Mouse (Mus musculus) brain, embryonic 18.5 days (tissue): ENCODE results near the gene Arid5b.

Experiments
- DNase-seq: peaks from one replicate; pipeline ENCODE4 v3.0.0-alpha.2; 2012; ENCODE audit warnings: low read depth, low spot score

The Arid5b gene

DNA sequence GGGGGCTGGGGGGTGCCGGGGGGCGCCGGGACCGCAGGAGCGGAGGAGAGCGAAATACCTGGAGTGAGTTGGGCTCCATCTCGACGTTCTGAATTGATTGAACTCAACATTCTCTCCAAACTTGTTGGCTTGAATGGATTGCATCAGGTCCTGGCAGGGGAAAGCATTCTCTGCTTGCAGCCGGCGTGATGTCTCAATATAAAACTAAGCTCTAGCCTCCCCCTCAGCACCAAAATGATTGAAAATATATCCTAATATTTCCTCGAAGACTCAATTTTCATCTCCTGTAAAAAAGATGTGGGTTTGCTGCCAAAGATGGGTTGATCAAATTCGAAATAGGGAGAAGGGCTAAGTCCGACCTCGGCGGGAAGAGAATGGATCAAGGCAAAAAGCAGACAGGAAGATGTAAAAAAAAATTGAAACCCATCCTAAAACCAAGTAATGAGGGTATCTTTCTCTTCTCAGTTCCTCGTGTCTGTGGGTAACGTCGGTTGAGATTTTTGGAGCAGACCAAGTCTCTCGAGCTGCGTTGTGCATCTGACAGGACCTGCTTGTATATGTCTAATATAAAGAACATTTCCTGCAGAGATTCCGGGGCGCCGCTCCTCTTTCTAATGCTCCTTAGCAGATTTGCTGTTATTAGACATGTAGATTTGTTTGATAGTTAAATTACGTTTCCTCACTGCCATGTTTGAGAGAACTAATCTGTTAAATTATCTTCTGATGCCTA is at the start of gene Arid5b:
Gene Arid5b (minus strand): TSS at position 109 of the 730 bp plus-strand sequence.
- no peak for DNase-seq

GRCm38 (mm10) chr10:68325378-68325777 is 46.8 kb upstream of the Arid5b start:
- no peak for DNase-seq

DNA sequence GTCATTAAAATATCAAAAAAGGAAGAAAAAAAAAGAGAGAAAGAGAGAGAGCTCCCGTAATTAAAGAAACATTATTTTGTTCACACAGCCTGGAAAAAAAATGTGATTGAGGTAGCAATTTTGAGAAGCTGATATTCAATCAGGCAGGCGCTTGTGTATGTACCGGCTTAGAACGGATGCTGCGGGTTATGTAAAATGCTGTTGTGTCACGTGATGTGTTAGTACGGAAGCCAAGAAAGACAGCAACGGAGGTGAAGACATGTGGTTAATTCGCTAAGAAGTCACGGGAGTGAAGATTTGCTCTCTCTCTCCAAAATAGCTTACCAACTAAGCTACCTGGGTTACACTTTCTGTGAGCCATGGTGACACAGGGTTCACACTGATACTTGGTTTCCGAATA is 45.5 kb upstream of the Arid5b start:
- DNase-seq = no peak

- no peak for DNase-seq
Measured at GRCm38 (mm10) chr10:68323167-68323566, 44.6 kb upstream of the Arid5b start.

GRCm38 (mm10) chr10:68320986-68321385 is 42.4 kb upstream of the Arid5b start:
- DNase-seq = no peak

GRCm38 (mm10) chr10:68320496-68320895 is 42.0 kb upstream of the Arid5b start:
- DNase-seq = no peak

GRCm38 (mm10) chr10:68319438-68319837 is 40.9 kb upstream of the Arid5b start:
- DNase-seq = no peak

DNA sequence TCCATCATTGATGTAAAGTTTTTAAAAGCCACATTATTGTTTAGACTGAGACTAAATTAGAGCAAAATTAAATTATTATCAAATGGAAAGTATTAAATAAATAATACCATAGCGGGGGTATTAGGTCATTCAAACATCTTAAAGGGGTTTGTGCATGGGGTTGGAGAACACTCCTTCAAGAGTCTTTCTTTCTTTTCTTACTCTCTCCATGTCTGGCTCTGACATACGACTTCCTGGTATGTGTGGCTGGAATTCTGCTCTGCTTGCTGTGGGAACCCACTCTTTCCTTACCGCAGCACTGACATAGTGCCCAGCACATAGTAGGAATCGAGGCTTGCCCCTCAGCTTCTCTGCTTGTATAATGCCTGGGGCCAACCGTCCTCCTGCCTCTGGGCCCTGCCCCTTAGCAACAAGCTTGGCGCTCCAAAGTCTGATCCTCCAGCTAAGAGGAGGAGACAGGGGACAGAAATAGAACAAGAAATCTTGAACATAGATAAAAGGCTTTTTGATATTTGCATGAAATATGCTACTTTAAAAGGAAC is 40.0 kb upstream of the Arid5b start:
- DNase-seq = no peak

GRCm38 (mm10) chr10:68312734-68313133 is 34.2 kb upstream of the Arid5b start:
- no peak for DNase-seq

GRCm38 (mm10) chr10:68301013-68301412 is 22.5 kb upstream of the Arid5b start:
- no peak for DNase-seq

DNA sequence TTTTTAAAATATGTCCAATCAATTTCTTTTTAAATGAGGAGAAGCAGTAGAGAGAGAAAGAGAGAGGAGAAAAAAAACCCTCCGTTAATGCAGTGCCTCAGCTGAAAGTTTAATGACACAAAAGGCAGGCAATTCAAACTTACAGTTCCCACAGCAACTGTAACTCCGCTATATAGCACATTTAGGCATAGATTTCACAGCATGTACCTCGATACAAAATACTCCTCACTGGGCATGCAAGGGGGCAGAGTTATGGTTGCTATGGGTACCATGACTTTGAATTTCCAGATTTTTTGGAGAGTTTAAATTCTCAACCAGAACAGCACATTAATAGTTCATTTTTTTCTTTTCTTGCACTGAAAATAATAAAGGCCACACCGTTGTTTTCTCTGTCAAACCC is 10.9 kb upstream of the Arid5b start:
- no peak for DNase-seq

- DNase-seq = no peak
Measured at GRCm38 (mm10) chr10:68282466-68283391, 4.2 kb upstream of the Arid5b start.

GRCm38 (mm10) chr10:68281775-68282106 is 3.2 kb upstream of the Arid5b start:
- no peak for DNase-seq

DNA sequence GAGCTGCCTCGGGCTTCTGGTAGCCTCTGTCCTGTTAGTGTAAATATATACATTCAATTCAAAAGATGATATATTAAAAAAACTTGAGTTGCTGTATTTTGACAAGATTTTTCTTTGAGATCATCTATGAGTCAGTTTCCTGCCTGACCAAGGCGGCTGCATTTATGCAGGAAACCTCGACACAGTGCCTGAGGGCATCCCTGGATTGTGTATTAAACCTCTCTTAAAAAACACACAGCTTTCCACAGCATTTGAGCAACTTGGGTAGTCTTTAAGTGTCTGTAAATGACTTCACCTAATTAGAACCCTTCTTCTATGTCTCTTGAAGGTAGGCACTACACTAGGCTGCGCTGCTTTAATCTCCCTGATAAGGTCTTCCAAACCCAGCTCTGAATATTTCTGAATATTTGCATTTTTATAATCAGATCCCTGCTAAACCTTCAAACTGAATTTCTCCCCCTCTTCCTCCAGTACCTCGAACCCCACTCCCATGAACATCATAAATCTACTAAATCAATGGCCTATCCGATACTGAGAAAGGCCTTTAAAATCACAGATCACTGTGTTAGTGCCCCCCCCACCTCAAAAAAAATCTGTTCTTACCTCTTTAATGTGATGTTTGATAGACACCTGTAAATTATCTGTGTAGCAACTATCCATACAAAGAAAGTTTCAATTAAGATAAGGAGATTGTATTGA is 2.7 kb upstream of the Arid5b start:
- DNase-seq = no peak

- DNase-seq = no peak
Measured at GRCm38 (mm10) chr10:68279516-68280501, 1.3 kb upstream of the Arid5b start.

DNA sequence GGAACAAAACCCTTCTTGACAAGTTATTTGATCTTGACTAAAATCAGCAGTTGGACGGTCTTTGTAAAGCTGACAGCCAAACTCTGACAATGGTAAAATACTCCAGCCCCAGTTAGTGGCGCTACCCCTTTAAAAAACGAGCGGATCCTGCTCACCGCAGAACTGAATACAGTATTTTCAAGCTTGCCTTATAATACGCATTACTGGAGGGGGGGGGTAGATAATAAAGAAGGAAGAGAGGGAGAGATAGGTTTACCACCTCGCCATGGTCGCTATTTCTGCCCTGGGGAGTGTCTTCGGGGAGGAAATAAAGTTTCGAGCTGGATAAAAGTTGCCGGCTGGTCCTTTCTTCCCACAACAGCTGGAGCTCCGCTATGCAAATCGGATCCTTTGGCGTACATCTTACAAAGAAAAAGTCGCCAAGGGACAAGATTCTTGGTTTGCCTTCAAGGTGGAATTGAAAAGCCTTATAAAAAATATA is 829 bp downstream of the Arid5b start:
- DNase-seq = no peak

DNA sequence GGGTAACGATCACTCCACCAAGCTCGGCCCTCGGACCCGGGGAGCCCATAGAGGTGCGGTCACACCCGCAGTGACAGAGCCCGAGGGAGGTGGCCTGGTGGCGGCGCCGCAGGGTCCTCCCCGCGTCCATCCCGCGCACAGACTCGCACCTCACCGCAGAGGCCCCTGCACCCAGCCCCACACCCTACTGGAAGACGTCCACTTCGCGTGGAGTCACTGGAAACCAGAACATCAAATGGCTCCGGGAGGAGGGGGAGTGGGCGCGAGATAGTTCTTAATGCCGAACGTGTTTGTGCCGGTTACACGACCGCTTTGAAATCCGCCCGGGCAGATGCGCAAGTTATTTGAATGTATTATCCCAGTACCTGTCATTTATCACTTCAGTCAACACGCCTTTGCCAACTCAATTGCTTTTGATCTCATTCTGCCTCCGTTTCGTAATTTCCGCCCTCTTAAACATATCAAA is 1.5 kb downstream of the Arid5b start:
- DNase-seq = no peak

- no peak for DNase-seq
Measured at GRCm38 (mm10) chr10:68276350-68276975, 2.1 kb downstream of the Arid5b start.

- no peak for DNase-seq
Measured at GRCm38 (mm10) chr10:68274900-68275760, 3.4 kb downstream of the Arid5b start.
